Comparison of ENCODE assay signal across 23 mouse cellular contexts in the genomic region with DNA sequence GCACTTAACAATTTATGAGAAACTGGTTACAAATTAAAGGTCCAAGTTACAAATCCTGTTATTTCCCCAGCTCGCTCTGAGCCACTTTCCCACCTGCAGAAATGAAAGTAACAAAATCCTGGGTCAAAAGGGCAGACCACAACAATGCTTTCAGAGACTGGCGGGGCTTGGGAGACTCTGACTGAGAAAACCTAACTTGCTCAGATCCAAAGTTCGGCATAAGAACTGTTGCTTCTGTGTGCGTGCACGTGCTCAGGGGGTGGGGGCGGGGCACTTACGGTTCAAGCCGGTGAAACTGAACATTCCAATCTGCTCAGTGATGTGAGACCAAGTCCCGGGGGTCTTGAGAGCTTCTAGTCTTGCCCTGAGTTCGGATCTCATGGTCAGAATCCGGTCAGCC. TPM values are rescaled to one million over a fixed set of nuclear protein-coding genes. Genes with fewer than 3 reads are reported as not detected.
DNase-seq lines count a peak whose midpoint lies in the region; ATAC-seq and TF ChIP-seq lines count a peak whose summit lies in the region.
"Had no signal": no experiment of that assay in that cellular context is flagged by ENCODE, and none has a peak within 500 bp of the region (broad histone marks: within the 10 kb centered on the region; RNA-seq: fewer than 3 reads in every experiment).

No protein-coding gene starts in this region.

- TF ChIP-seq POLR2A in ES-Bruce4 (IDR thresholded peaks at IDR 0.05; ENCODE audit: insufficient read depth, low read length): no peak

- no peaks in the 10 kb centered on the region for H3K27me3 ChIP-seq in kidney, postnatal 0 days (ENCODE audit: insufficient read depth, low read length)
- no peaks in the 10 kb centered on the region for H3K27me3 ChIP-seq in kidney, embryonic 14.5 days (ENCODE audit: control insufficient read depth, insufficient read depth, low read length)
- no peaks in the 10 kb centered on the region for H3K27me3 ChIP-seq in ES-Bruce4 (ENCODE audit: control insufficient read depth, insufficient read depth, low read length, poor library complexity, severe bottlenecking)
- H3K27me3 ChIP-seq: embryonic facial prominence, embryonic 12.5 days; forebrain, embryonic 15.5 days; hindbrain, embryonic 12.5 days had no signal

- TF ChIP-seq CTCF in kidney, postnatal 0 days (IDR thresholded peaks at IDR 0.05; ENCODE audit: low read depth): no peak
- no peak for TF ChIP-seq CTCF in ES-Bruce4 (IDR thresholded peaks at IDR 0.05; ENCODE audit: low read depth, low read length)

- 63% methylated on average over 11 of the region's 11 CpGs for WGBS in kidney, postnatal 0 days
- 68% methylated on average over 11 of the region's 11 CpGs for WGBS in kidney, embryonic 14.5 days

- H3K27ac ChIP-seq in kidney, postnatal 0 days: no peak overlapping the region
- H3K27ac ChIP-seq in kidney, embryonic 14.5 days (ENCODE audit: low read depth, low read length): no peak overlapping the region
- 0 out of 2 replicates have a peak overlapping the region, but pooled peaks have one; percentile 45 for H3K27ac ChIP-seq in ES-Bruce4 (ENCODE audit: insufficient read depth, low read length)
- peak overlapping the region; percentile 42; the same call in 1 of the 2 replicates for H3K27ac ChIP-seq in ES-E14 (ENCODE audit: insufficient read depth, low read depth, low read length, poor library complexity, severe bottlenecking)
- H3K27ac ChIP-seq: embryonic facial prominence, embryonic 12.5 days; forebrain, embryonic 15.5 days; hindbrain, embryonic 12.5 days had no signal

- no peak overlapping the region for H3K4me2 ChIP-seq in kidney, postnatal 0 days (ENCODE audit: low read length)
- H3K4me2 ChIP-seq in kidney, embryonic 14.5 days (replicated peaks; ENCODE audit: low read depth, low read length): no peak overlapping the region
- H3K4me2 ChIP-seq: embryonic facial prominence, embryonic 12.5 days; forebrain, embryonic 15.5 days; hindbrain, embryonic 12.5 days had no signal

- H3K36me3 ChIP-seq in kidney, postnatal 0 days (ENCODE audit: insufficient read depth, low read length): peaks cover 15% of the 10 kb centered on the region; the same call in 1 of the 2 replicates
- peaks cover 42% of the 10 kb centered on the region for H3K36me3 ChIP-seq in kidney, embryonic 14.5 days (ENCODE audit: control insufficient read depth, insufficient read depth, low read length)
- H3K36me3 ChIP-seq in ES-Bruce4 (ENCODE audit: control insufficient read depth, insufficient read depth, low read length, poor library complexity, severe bottlenecking): peaks cover 59% of the 10 kb centered on the region
- H3K36me3 ChIP-seq in ES-E14 (ENCODE audit: control insufficient read depth, insufficient read depth, low read length, poor library complexity, severe bottlenecking): peaks cover 59% of the 10 kb centered on the region

- no peaks in the 10 kb centered on the region for H3K4me1 ChIP-seq in kidney, postnatal 0 days (replicated peaks; ENCODE audit: insufficient read depth, low read length)
- no peaks in the 10 kb centered on the region for H3K4me1 ChIP-seq in kidney, embryonic 14.5 days (ENCODE audit: control insufficient read depth, insufficient read depth, low read length)
- H3K4me1 ChIP-seq in ES-Bruce4 (ENCODE audit: control insufficient read depth, insufficient read depth, low read length) (peaks cover 9% of the 10 kb centered on the region), ES-E14 (ENCODE audit: control insufficient read depth in 2 of 2, insufficient read depth in 2 of 2, low read length in 2 of 2, poor library complexity in 1 of 2) (peaks cover 17 to 39% of the 10 kb centered on the region in 2 experiments)
- H3K4me1 ChIP-seq: forebrain, embryonic 15.5 days; hindbrain, embryonic 12.5 days had no signal

- 0 out of 2 replicates have a peak, but pooled peaks have one; percentile 24 for TF ChIP-seq EP300 in ES-Bruce4 (IDR thresholded peaks at IDR 0.05; ENCODE audit: insufficient read depth, low read depth, low read length)

- no peak overlapping the region for H3K4me3 ChIP-seq in kidney, postnatal 0 days (replicated peaks; ENCODE audit: low read depth, low read length)
- H3K4me3 ChIP-seq in kidney, embryonic 14.5 days (ENCODE audit: low read length): no peak overlapping the region
- no peak overlapping the region for H3K4me3 ChIP-seq in ES-Bruce4 (ENCODE audit: low read depth, low read length)
- H3K4me3 ChIP-seq in ES-E14 (ENCODE audit: insufficient read depth in 1 of 2, low read depth in 1 of 2, low read length in 2 of 2, poor library complexity in 1 of 2, severe bottlenecking in 1 of 2): no peak overlapping the region
- H3K4me3 ChIP-seq: embryonic facial prominence, embryonic 12.5 days; forebrain, embryonic 15.5 days; hindbrain, embryonic 12.5 days had no signal

- DNase-seq in kidney, postnatal 0 days (ENCODE audit: low spot score): no peak
- no peak for DNase-seq in ES-E14 (ENCODE audit: low read depth, low spot score)
- peak; percentile 52 for DNase-seq in testis, postnatal 14 days (ENCODE audit: low spot score)
- no peak for DNase-seq in spleen, adult 18-20 months
- DNase-seq: adrenal gland, postnatal 14 days; B cell, adult 2 months; cerebellum, adult 11-12 months; cerebellum, adult 9-10 months; cerebellum, postnatal 25 days; gastrocnemius, postnatal 36 days; heart, adult 11 months; heart, postnatal 10 days; heart, postnatal 4 days had no signal

- in situ Hi-C loops in ES-E14 (cut with MboI; ENCODE audit: low sequenced_read_pairs in 2 of 2, unreplicated experiment in 2 of 2): no loop called here

- no peak overlapping the region for H3K9ac ChIP-seq in kidney, postnatal 0 days (ENCODE audit: low read depth, low read length)
- no peak overlapping the region for H3K9ac ChIP-seq in kidney, embryonic 14.5 days (ENCODE audit: low read depth, low read length)
- no peak overlapping the region for H3K9ac ChIP-seq in ES-Bruce4 (ENCODE audit: low read depth, poor library complexity, severe bottlenecking)
- peak overlapping the region; percentile 36; the same call in 1 of the 2 replicates for H3K9ac ChIP-seq in ES-E14 (ENCODE audit: insufficient read depth, low read depth, low read length, poor library complexity, severe bottlenecking)
- H3K9ac ChIP-seq: embryonic facial prominence, embryonic 12.5 days; forebrain, embryonic 15.5 days; hindbrain, embryonic 12.5 days had no signal

- peak; percentile 65; the same call in 1 of the 2 replicates for ATAC-seq in kidney, postnatal 0 days (replicated peaks; ENCODE audit: low FRiP score, low read depth)
- ATAC-seq in kidney, embryonic 14.5 days (ENCODE audit: low FRiP score, low TSS enrichment): no peak
- ATAC-seq in frontal cortex, adult (ENCODE audit: low TSS enrichment): no peak
- ATAC-seq: activated CD4-positive, CD25-positive, alpha-beta regulatory T cell, adult 4 months; CD4-positive, CD25-positive, alpha-beta regulatory T cell, adult 4 months; forebrain, embryonic 15.5 days; hindbrain, embryonic 16.5 days; inflammation-experienced regulatory T-cells, adult 6 months had no signal

- no peaks in the 10 kb centered on the region for H3K9me3 ChIP-seq in kidney, postnatal 0 days (replicated peaks; ENCODE audit: low read length)
- no peaks in the 10 kb centered on the region for H3K9me3 ChIP-seq in kidney, embryonic 14.5 days (ENCODE audit: control insufficient read depth, low read length)
- H3K9me3 ChIP-seq in ES-Bruce4 (replicated peaks; ENCODE audit: control insufficient read depth, insufficient read depth, low read length, poor library complexity, severe bottlenecking) (no peaks in the 10 kb centered on the region), ES-E14 (ENCODE audit: control insufficient read depth, insufficient read depth, low read depth, low read length) (no peaks in the 10 kb centered on the region)
- H3K9me3 ChIP-seq: embryonic facial prominence, embryonic 12.5 days; forebrain, embryonic 15.5 days; hindbrain, embryonic 12.5 days had no signal

TF ChIP-seq in ES-E14, 5 proteins besides CTCF, POLR2A, EP300 and RAD21:
- TF ChIP-seq HCFC1 (IDR thresholded peaks at IDR 0.05; ENCODE audit: borderline replicate concordance, insufficient read depth, low read length): no peak
- TF ChIP-seq CHD2 (IDR thresholded peaks at IDR 0.05; ENCODE audit: low read depth, low read length): no peak
- TF ChIP-seq ZNF384 (IDR thresholded peaks at IDR 0.05; ENCODE audit: low read depth, low read length): no peak
- no peak for TF ChIP-seq MAFK (IDR thresholded peaks at IDR 0.05; ENCODE audit: insufficient read depth, low read depth, low read length)
- no peak for TF ChIP-seq ZC3H11A (IDR thresholded peaks at IDR 0.05; ENCODE audit: borderline replicate concordance, low read depth, low read length)

RNA-seq across cellular contexts. Expression of gene Got1, which starts 21.8 kb away (rescaled TPM):
- polyA plus RNA-seq in kidney, postnatal 0 days (2015; fragmentation: Nextera tagmentation; extraction: Ambion mirVana): 86.6 and 93.6 TPM in 2 replicates
- 38.0 and 43.4 TPM in 2 replicates for polyA plus RNA-seq in kidney, embryonic 14.5 days (2014; fragmentation: Nextera tagmentation; extraction: Ambion mirVana)
- 148 and 152 TPM in 2 replicates for polyA plus RNA-seq in ES-Bruce4 (2011; ENCODE audit: insufficient read depth, insufficient read length, low read depth, missing spikeins)
- total RNA-seq in ES-E14 (2012; rRNA removed): 77.3 and 81.8 TPM in 2 replicates

Comparison
In these comparisons a context has a peak if more than half of its experiments do, and no peak if none do; other contexts are left out.
1. H3K27ac ChIP-seq: peak in ES-Bruce4 (single experiment) and ES-E14 (single experiment); none in kidney, postnatal 0 days (single experiment) and kidney, embryonic 14.5 days (single experiment).